Mouse (Mus musculus) urinary bladder, adult 18-20 months (tissue): Measurements from ENCODE around the gene Cdkn2b.

Experiments
- DNase-seq, 2 experiments: peaks; one replicate each; pipeline ENCODE4 v3.0.0; 2022; ENCODE audit warnings: low spot score in 2 of 2, mixed read lengths in 2 of 2

Gene Cdkn2b

GRCm38 (mm10) chr4:89310491-89311254, at the start of gene Cdkn2b:
TSS of gene Cdkn2b (minus strand) at chr4:89311039.
- peak; percentile 96 for DNase-seq

DNA sequence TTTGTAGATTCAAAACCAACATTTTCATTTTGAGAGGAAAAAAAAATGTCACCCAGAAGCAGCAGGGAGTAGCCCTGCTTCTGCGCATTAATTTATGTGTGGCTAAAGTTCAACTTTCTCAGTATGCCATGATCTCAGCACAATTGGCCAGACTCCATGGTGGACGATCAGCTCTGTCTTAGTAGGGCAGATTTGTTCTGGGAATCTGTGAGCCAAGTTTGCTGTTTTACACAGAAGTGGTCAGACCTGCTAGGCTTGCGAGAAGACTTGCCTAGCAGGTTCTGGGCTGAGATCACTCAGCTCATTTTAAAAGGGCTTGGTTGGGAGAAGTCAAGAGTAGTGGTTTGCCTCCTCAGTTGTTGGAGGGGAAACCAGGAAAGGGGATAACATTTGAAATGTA, 49.5 kb upstream of the Cdkn2b start:
- peak; percentile 33 to 68 for DNase-seq

DNA sequence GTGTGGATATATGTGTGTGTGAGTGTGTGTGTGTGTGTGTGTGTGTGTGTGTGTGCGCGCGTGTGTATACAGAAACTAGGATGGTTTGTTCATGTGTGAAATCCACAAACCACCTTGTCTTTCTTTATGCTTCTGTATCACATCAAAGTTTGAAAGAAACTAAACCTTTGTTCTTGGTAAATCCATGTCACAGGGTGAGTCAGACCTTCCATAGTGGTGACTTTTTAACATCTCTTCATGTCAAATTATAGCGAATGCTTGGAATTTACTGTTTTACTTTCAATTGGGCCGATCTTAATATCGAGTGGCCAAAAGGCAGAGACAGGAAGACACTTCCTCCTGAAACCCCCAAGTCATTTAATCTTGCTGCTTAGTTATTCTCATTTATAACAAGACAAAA, 48.7 kb upstream of the Cdkn2b start:
- no peak for DNase-seq

- DNase-seq = no peak
Measured at GRCm38 (mm10) chr4:89353935-89354334, 43.1 kb upstream of the Cdkn2b start.

DNA sequence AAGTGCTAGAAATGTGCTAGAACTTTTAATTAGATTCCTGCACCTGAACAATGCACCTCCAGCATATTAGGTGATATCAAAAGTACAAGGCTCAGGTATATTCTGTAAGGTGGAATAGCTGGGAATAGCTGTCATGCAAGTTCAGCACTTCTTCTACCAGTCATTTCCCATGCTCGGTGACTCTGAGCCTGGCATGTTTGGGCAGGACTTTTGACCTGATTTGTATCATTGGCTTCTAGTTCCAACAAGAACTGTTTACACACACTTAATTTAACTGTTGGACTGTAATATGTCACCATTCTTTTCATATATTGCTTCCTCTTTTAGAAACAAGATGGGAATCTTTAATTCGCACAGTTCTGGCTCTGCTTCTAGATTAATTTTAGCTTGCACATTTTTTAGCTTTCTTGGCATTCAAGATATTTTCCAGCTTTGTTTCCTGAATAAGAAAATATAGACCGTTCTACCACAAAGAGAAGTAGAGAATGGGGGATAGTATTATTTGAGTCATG, 42.3 kb upstream of the Cdkn2b start:
- peak in 1 of 2 experiments; percentile 65 for DNase-seq

DNA sequence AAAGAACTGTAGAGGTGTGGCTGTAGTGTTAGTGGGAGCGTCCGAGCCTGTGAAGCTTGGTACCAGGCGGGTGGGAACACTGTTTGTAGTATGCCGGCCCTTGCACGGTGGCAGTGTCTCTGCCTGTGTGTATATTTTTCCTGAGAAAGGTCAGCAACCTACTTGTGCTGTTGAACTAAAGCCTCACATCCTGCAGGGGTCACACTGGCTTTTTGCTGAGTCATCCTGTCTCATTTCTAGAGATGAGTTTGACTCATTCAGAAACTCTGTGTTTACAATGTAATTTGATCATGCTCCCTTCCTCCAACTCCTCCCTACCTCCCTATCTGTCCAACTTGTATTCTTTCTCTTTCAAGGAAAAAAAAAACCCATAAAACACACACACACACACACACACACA, 40.6 kb upstream of the Cdkn2b start:
- peak in 1 of 2 experiments; percentile 24 for DNase-seq

DNA sequence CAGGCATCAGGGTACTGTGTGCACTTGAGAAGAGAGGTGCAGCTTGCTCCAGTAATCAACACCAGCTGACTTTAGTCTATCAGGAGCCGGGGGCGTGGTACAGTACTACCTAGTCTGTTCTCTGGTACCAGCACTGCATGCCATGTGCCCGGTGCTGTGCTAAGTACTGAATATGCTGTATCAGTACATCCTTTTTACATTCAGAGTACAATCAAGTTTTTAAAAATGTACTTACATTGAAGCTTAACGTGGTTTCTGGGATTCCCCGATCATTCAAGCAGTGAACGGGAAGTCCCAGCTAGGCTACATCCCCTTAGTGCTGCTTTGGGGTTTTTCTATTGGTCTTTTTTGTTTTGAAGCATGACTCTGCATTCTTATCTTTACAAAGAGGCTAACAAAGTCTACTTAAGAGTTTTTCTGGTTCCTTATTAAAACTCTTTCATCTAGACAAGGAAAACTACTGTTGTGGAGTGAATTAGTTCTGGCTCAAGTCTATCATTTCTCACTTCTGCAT, 40.2 kb upstream of the Cdkn2b start:
- DNase-seq = no peak

- DNase-seq = no peak
Measured at GRCm38 (mm10) chr4:89350391-89350790, 39.6 kb upstream of the Cdkn2b start.

GRCm38 (mm10) chr4:89348842-89349241, 38.0 kb upstream of the Cdkn2b start:
- no peak for DNase-seq

GRCm38 (mm10) chr4:89313461-89313860, 2.6 kb upstream of the Cdkn2b start:
- no peak for DNase-seq

DNA sequence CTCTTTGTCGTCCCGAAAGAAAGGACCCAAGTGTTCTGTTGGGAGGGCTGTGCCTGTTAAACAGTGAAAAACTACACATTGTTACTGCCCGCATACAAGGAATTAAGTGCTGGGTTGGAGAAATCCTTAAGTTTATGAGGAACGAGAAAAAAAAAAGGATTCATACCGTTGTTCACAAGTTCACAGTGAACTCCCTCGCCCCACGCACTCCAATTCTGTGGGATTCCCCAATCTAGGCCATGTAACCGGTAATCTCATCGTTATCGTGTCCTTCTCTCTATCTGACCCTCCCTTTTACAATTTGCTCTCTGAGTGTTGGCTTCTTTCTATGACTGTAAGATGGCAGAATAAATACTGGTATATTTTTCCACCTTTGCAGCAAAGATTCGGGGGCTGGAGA, 843 bp downstream of the Cdkn2b start:
- no peak for DNase-seq

DNA sequence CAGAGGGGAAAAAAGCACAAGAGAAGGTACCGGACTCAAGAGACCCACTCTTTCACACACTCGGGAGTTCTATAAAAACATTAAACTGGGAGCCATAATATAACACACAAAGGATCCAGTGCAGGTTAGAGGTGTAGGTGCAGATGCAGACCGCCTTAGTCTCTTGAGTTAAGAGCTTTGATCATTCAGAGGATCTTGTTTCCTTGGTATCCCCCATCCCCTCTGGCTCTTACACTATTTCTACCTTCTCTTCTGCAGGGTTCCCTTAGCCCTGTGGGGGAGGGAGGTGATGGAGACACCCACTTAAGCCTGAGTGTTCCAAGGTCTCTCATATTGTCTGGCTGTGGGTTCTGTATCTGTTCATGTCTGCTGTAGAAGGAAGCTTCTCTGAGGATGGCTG, 2.8 kb downstream of the Cdkn2b start:
- DNase-seq = no peak

DNA sequence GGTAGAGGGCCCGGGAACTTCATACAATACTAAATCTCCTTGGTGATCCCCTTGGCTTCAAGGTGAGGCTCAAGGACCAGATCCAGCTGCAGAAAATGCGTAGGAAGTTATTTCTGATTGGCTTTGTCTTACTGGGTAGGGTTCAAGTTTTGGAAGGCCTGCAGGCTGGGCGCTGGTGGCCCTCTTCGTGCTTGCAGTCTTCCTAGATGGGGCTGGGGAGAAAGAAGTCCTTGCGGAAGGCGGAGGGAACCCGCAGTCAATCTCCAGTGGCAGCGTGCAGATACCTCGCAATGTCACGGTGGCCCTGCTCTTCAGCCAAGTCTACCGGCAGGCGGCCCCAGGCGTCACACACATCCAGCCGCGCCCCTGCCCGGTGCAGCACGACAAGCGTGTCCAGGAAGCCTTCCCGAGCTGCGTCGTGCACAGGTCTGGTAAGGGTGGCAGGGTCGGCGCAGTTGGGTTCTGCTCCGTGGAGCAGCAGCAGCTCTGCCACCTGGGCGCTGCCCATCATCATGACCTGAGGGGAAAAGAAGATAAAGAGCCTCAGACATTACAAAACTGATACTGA, 4.0 kb downstream of the Cdkn2b start:
- no peak for DNase-seq

- DNase-seq = no peak
Measured at GRCm38 (mm10) chr4:89305691-89306090, 5.1 kb downstream of the Cdkn2b start.

DNA sequence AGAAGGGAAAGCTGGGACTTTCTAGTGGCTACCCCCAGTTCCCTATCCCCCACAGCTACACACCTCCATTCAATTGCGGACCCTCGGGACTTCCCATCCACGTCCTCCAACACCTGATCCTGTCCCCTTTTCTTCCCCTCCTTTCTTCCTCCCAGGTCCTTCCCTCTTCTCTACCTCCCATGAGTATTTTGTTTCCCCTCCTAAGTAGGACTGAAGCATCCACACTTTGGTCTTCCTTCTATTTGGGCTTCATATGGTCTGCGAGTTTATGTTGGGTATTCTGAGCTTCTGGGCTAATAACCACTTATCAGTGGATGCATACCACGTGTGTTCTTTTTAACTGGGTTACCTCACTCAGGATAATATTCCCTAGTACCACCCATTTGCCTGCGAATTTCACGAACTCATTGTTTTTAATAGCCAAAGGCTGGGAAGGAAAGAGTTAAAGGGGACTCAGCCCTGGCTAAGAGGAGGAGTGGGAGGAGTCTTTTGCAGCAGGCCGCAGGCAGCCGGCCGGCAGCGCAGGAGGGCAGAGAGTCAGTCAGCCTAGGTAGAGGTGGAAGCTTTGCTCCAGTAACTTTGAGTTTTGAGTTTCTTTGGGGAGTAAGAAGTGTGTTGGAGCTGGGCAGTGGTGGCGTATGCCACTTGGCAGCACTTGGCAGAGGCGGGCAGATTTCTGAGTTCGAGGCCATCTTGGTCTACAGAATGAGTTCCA, 7.4 kb downstream of the Cdkn2b start:
- no peak for DNase-seq

GRCm38 (mm10) chr4:89302129-89302528, 8.7 kb downstream of the Cdkn2b start:
- DNase-seq = no peak

DNA sequence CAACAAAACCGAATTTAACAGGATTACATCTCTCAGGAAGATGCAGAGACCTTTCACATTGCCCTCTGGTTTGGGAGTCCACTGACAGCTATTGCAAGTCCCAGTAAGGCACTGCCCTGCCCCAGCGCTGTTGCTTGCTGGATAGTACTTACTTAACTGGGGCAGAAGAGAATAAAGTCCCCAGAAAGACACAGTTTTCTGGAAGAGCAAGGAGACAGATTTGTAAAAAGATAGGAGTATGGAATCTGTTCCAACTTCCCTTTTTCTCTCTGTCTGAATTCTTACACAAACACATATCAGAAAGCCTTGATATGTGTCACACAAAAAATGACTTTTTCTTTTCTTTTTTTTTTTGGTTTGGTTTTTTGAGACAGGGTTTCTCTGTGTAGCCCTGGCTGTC, 11.1 kb downstream of the Cdkn2b start:
- DNase-seq = no peak

GRCm38 (mm10) chr4:89295441-89296220, 15.2 kb downstream of the Cdkn2b start:
- DNase-seq = no peak

DNA sequence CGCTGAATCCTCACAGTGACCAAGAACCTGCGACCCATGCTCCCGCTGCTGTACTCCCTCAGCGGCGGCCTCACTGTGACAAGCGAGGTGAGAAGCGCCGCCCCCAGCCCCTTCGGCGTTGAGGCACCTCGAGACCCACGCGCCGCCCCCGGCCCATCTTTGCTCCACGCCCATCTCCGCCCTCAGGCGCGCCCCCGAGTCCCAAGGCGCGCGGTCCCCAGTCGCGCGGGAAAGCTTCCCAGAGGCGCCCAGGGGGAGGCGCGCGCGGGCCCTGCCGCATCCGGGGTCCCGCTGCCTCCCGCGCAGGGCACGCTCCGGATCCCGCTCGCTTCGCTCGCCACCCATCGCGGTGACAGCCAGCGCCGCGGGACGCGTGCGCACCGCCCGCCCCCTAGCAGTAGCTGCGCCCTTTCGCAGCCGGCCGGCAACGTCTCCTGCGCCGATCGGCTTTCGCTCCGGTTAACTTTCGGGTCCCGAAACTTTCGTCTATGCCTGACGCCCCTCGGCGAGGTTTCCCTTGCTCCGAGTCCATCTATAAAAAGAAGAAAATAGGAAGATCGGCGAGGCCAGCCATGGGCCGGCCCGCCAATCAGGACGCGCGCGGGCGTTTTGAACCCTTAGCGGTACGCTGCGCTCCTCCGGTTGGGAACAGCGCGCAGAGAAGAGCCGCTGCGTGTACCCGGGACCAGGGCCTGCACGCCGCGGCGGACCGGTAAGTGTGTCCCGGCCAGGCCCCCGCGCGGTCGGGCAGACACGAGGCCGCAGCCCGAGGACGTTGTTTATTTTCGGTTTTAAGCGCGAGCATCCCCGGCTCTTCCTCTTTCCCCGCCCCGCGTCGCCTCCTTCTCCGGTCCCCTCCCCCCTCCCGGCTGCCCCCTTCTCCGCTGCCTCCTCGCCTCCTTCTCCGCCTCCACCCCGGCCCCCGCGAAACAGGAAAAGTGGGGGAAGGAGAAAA, 16.1 kb downstream of the Cdkn2b start, which contains the start of gene Cdkn2a:
Gene Cdkn2a (minus strand): TSS at position 168 of the 955 bp plus-strand sequence.
- DNase-seq = peak in 1 of 2 experiments; percentile 74

- no peak for DNase-seq
Measured at GRCm38 (mm10) chr4:89294091-89294485, 16.8 kb downstream of the Cdkn2b start.
